Mouse (Mus musculus): ENCODE results near the gene Ttc39d.
A peak's percentile ranks its signal among the peaks of the same experiment; 100 is the strongest.
"Not testable (repeated sequence)": the region's sequence is repeated elsewhere in the genome, so short reads cannot be mapped to it uniquely, and the experiment has no call there.

The Ttc39d gene

DNA sequence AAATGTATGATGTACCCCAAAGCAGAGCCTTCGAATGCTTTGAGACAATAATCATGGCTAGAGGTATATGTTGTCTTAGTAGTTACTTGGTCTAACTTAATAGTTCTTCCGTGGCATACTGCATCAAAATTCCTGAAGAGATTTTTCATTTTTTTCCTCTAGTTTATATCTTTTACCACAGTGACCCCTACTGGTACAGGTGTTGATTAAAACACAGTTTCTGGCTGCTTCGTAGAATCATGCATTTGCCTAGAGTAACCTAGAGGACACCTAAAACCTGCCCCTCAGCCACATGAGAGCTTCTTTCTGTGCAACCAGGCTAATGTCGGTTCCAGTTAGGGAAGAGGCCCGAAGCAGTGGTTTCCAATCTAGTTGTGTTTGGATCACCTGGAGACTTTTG, 14.2 kb upstream of the Ttc39d start:
- no peak for DNase-seq (ENCODE audit: extremely low spot score, low read depth, low spot score)

DNA sequence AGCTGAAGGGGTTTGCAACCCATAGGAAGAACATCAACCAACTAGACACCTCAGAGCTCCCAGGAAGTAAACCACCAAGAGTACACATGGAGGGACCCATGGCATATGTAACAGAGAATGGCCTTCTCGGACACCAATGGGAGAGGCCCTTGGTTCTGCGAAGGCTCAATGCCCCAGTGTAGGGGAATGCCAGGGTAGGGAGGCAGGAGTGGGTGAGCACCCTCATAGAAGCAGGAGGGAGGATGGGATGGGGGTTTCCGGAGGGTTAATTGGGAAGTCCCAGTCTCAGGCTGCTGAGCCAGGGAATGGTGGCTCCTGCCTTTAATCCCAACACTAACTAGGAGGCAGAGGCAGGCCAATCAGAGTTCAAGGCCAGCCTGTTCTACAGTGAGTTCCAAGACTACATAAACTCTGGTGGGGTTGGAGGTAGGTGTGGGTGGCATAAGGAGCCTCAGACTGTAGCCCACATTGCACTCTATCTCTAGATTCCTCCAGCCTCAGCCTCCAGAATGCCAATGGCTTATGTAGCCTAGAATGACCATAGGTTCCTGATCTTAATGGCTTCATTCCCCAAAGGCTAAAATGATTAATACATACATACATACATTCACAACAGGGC, 8.0 kb upstream of the Ttc39d start:
- DNase-seq (ENCODE audit: extremely low spot score, low read depth, low spot score), result no peak

- no peak for DNase-seq (ENCODE audit: extremely low spot score, low read depth, low spot score)
Measured at GRCm38 (mm10) chr17:80205657-80206056, 1.6 kb upstream of the Ttc39d start.

GRCm38 (mm10) chr17:80206301-80206670, 974 bp upstream of the Ttc39d start:
- DNase-seq (ENCODE audit: extremely low spot score, low read depth, low spot score), result no peak

DNA sequence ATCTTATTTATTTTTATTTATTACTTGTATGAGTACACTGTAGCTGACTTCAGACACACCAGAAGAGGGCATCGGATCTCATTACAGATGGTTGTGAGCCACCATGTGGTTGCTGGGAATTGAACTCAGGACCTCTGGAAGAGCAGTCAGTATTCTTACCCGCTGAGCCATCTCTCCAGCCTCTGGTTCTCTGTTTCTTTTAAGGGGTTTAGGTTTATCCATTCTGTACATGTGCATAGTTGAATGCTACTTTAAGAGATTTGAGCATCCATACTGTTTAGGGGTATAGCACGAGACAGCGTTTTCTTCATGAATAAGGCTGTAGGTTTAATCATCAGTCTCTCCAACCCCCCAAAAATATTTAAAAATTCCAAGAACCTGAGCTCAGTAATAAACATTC, 6.7 kb downstream of the Ttc39d start:
- not testable (repeated sequence) for DNase-seq (ENCODE audit: extremely low spot score, low read depth, low spot score)

DNA sequence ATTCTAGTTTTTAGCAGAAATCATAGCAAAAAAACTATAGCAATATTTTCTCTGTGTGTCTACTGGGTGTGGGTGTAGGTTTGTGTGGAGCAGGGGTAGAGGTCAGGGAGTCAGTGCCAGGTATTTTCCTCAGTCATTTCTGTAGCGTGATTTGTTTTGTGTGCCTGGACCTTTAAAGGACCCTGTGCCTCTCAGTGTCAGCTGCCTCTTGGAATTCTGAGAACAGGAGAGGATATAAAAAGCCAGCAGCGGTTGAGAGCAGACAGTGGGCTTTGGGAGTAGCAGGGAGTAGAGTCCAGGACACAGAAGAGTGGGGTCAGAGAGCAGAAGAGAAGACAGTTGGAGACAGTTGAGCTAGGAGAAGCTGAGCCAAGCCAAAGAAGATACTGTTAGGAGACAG, 12.9 kb downstream of the Ttc39d start:
- DNase-seq (ENCODE audit: extremely low spot score, low read depth, low spot score), result no peak

DNA sequence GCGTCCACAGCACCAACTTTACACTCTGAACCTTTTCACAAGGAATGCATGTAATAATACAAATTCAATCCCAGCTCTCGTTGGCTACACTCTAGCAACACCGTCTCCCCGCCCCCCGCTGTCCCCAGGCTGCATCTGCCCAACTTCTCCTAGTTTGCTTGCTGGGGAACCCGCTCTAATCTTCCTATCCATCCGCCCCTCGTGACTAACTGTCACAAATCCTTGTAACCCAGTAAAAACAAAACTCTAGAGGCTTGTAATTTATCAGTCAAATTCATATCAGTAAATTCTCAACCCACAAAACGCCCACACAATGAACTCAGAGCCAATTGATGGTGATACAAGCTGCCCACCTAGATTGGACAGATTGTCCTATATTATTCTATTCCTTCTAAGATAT, 13.9 kb downstream of the Ttc39d start:
- DNase-seq (ENCODE audit: extremely low spot score, low read depth, low spot score), result no peak

DNA sequence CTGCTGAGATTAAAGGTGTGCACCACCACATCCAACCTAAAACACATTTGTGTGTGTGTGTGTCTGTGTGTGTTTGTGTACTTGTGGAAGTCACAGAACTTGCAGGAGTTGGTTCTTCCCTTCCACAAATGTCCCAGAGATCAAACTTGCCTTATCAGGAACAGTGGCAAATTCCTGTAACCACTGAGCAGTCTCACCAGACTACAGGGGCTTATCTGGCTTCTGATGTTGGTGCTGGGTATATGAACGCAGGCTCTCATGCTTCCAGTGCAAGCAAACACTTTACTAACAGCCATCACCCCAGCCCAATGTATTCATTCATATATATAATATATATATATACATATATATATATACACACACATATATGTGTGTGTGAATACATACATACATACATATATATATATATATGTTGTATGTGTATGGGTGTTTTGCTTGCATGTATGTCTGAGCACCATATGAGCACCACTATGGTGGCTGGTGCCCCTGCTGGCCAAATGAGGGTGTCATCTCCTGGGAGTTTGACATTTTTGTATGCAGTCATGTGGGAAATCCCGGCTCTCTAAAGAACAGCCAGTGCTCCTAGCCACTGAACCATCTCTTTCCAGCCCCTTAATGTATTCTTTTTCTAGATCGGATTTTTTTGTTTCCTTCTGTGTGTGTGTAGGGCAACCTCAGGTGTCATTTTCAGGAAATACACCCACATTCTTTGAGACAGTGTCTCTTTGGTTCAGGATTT, 14.8 kb downstream of the Ttc39d start:
- no peak for DNase-seq (ENCODE audit: extremely low spot score, low read depth, low spot score)

DNA sequence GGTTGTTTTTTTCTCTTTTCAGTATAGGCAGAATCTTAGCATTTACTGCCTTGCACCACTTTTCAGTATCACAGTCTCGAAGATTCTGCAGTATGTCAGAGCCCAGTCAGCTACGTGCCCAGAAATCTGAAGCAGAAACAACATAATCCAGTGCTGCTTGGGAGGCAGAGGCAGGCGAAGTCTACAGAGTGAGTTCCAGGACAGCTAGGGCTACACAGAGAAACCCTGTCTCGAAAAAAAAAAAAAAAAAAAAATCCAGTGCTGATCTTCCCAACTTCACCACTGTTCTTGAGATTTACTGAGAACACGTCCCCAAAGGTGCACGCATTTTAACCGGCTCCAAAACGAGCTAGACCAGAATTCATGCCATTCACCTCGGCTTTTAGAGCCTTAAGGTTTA, 16.6 kb downstream of the Ttc39d start:
- no peak for DNase-seq (ENCODE audit: extremely low spot score, low read depth, low spot score)

DNA sequence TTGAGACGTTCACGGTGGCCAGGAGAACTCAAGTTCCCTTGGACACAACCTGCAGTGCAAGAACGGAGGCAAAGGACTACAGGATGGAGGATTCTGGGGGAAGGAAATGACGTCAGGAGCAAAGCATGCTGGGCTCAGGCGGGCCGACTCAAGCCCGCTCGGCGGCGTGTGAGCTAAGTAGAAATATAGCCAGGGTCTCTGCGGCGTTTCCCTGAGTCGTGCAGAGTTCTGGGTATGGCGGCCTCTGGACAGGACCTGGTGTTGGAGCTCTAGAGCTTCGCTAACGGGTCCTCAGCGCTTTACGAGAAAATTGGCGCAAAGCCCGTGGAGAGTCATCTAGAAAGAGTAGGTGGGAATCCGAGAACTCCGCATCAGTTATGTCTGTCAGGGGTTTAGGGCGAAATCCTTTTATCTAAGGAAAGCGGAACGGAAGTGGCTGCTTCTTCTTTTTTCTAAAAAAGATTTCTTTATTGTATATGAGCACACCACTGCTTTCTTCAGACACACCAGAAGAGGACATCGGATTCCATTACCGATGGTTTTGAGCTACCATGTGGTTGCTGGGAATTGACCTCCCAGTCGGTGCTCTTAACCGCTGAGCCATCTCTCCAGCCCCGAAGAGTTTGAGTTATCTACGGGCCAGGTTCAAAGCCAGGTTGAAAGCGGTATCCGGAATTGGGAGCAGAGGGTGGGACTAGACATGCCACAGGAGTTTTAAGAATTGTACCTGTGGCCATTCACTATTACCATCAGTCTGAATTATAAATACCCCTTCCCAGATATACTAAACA, 17.3 kb downstream of the Ttc39d start, which contains the start of gene Gemin6:
Gemin6 (plus strand) TSS at position 116 of the 791 bp plus-strand sequence.
- DNase-seq (ENCODE audit: extremely low spot score, low read depth, low spot score), result peak; percentile 82

GRCm38 (mm10) chr17:80225142-80225541, 17.9 kb downstream of the Ttc39d start:
- not testable (repeated sequence) for DNase-seq (ENCODE audit: extremely low spot score, low read depth, low spot score)

DNA sequence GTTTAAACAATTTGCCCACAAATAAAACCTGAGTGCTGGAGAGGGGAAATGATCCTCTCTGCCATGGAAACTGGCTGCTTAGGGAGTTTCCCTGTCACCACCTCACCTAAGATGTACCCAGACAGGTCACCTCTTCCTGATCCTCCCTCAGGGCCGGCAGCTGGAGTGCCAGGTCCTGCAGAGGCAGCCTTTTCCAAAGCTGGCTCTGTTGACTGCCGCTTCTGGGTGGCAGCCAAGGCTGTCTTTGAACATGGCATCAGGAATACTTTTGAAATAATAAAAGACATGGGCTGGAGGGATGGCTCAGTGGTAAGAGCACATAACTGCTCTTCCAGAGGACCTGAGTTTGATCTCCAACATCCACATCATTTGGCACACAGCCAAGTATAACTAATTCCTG, 22.1 kb downstream of the Ttc39d start:
- DNase-seq (ENCODE audit: extremely low spot score, low read depth, low spot score), result no peak

DNA sequence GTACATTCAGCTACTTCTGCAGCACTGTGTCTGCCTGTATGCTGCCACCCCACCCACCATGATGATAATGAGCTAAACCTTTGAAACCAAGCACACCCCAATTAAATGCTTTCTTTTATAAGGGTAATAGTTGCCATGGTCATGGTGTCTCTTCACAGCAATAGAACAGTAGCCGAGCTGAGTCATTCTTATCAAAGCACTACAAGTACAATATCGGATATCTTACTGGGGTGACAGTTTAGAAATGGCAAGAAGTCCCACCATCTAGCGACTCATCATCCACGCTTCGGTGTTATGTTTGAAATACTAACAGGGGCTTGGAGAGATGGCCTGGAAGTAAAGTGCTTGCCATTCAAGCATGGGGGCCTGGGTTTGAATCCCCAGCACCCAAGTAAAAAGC, 26.6 kb downstream of the Ttc39d start:
- DNase-seq (ENCODE audit: extremely low spot score, low read depth, low spot score), result no peak

DNA sequence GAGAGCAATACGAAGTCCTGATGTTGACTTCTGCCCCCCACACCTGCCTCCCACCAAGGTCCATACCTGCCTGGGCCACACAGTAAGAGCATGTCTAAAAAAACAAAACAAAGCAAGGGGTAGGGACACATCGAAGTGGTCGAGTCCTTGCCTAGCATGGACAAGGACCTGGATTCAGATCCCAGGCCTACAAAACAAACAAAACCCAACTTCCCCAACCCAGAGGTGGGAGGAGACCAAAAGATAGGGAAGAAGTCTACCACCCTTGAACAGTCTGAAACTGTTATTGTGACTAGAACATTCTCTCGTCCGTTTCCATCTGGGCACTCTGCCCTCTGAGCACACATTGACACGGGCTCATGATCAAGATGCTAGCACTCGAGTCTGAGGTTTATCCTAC, 27.1 kb downstream of the Ttc39d start:
- DNase-seq (ENCODE audit: extremely low spot score, low read depth, low spot score), result no peak

DNA sequence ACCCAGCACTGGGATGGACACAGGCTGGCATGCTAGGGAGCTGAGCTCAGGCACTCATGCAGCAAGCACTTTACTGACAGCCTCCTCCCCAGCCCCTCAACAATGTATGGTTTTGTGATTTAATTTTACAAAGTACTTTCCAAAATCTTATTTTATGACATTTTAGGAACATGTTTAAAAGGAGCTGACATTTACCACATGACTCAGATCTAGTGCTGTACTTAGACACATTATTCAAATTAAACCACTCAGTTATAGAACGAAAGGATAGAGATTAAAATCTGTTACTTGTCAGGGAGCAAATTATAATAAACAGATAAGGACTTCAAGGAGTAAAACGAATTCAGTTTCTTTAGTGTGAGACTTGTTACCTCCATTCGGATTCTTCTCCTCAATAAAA, 28.2 kb downstream of the Ttc39d start:
- no peak for DNase-seq (ENCODE audit: extremely low spot score, low read depth, low spot score)

DNA sequence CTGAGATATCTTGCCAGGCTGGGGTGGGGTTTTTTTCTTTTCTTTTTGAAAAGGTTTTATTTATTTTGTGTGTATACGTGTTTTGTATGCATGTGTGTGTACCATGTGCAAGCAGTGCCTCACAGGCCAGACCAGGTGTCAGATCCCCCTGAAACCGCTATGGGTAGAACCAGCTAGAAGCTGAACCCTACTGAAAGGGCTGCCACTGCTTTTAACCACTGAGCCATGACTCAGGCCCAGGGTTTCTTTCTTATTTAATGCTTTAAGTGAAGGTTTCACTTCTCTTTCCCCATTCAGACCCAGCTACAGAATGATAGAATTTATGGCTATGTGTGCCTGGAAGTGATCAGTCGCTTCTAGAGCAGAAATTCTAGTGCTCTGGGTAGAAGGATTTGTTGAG, 29.5 kb downstream of the Ttc39d start:
- no peak for DNase-seq (ENCODE audit: extremely low spot score, low read depth, low spot score)

- DNase-seq (ENCODE audit: extremely low spot score, low read depth, low spot score), result no peak
Measured at GRCm38 (mm10) chr17:80237475-80237874, 30.2 kb downstream of the Ttc39d start.

DNA sequence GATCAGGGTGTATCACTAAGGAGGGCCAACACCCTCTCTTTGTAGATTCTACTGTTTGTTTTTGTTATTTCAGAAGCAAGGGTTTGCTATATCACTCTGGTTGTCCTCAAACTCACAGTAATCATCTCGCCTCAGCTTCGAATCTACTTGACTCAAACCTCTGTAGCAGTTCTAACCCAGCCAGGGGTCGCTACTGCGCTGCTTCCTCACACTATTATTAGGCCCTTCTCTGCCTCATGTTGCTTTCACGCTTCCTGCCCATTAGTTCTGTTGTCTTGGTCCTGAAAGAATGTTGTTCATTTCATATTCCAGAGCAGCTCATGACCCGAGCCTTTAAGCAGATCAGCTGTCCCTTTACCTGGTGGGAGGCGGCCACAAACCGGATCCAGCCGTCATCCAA, 34.3 kb downstream of the Ttc39d start:
- DNase-seq (ENCODE audit: extremely low spot score, low read depth, low spot score), result no peak

DNA sequence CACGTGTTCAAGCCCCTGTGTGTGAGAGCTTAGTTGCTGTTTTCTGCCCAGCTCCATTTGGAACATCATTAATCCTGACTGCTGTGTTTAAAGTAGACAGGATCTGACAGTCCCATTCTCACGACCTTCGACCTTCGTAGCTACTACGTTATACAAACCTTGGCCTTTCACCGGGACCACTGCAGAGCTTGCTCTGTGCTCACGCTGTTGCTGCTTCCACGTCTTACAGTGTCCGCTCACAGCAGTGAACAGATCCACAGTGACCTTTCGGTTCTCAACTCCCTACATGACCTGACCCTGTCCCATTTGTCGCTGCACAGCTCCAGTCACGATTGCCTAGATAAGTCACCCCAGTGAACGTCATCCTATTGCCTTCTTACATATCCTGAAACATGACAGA, 35.9 kb downstream of the Ttc39d start:
- no peak for DNase-seq (ENCODE audit: extremely low spot score, low read depth, low spot score)

DNA sequence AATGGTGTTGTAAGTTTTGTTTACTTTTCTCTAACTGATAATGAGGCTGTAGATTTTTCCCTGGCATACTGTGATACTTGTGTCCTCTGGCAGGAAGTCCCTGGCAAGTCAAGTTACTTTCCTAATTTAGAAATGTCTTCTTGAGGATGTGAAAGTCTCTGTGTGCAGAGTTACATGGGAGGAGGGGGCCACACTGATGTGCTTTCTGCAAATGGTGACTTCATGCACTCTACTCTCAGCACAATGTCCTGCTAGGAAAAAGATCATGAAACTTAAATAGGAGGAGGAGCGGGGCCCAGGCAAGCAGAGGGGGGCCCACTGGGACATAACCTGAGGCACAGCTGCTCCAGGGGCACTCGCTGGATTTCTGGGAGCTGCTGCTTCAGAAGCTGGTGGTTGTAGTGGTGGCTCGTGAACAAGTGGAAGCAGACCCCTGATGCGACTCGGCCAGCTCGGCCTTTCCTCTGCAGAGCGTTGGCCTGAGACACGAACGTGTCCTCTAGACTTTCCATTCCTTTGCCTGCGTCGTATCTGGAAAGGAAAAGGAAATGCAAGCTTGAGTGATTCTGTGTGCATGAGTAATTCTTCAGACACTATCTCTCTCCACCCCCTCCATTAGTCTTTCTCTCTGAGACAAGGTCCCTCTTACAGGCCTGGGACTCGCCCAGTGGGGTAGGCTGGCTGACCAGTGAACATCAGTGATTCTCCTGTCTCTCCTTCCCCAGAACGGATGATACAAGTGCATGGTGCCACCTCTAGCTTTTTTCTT, 45.7 kb downstream of the Ttc39d start:
- no peak for DNase-seq (ENCODE audit: extremely low spot score, low read depth, low spot score)

DNA sequence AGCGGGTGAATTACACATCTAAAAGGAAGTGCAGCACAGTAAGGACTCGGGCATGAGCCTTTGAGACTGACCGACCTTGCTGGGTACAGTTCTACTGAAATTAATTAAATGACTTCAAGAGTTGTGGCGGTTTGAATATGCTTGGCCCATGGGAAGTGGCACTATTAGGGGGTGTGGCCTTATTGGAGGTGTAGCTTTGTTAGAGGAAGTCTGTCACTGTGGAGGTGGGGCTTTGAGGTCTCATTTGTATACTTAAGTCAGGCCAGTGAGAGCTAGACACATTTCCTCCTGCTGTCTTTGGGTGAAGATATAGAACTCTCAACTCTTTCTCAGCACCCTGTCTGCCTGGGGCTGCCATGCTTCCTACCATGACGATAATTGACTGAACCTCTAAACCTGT, 47.2 kb downstream of the Ttc39d start:
- DNase-seq (ENCODE audit: extremely low spot score, low read depth, low spot score), result no peak
